Mouse (Mus musculus) spleen, adult 2 months (tissue): ENCODE results near the gene Ssh3. TPM values are rescaled to one million over a fixed set of nuclear protein-coding genes. Genes with fewer than 3 reads are reported as not detected.
A peak's percentile ranks its signal among the peaks of the same experiment; 100 is the strongest.

Experiments
- DNase-seq, 2 experiments: peaks; one replicate each; pipeline versions ENCODE4 v3.0.0 to v3.0.0-alpha.2; 2012 to 2021; ENCODE audit warnings: low spot score in 2 of 2, low read depth in 1 of 2
- H3K27ac ChIP-seq: fragments of 200-500 bp; 2 replicates; pipeline ENCODE4 v1.5.1; 2012; ENCODE audit warnings: low read length, inconsistent platforms; ENCODE audit not compliant: insufficient read depth
- H3K27me3 ChIP-seq: fragments of 200-500 bp; 2 replicates; pipeline ENCODE4 v1.6.1; 2012; ENCODE audit warnings: mild to moderate bottlenecking, moderate library complexity, low read length, inconsistent platforms; ENCODE audit not compliant: control insufficient read depth, insufficient read depth
- H3K36me3 ChIP-seq: fragments of 200-500 bp; 2 replicates; pipeline ENCODE4 v1.6.1; 2012; ENCODE audit warnings: mild to moderate bottlenecking, low read length, inconsistent platforms; ENCODE audit not compliant: control insufficient read depth, insufficient read depth
- H3K4me1 ChIP-seq: fragments of 200-500 bp; 2 replicates; pipeline ENCODE4 v1.6.1; 2011; ENCODE audit warnings: inconsistent platforms; ENCODE audit not compliant: control insufficient read depth, insufficient read depth, insufficient read length
- H3K4me3 ChIP-seq: fragments of 200-500 bp; 2 replicates; pipeline ENCODE4 v1.5.1; 2011; ENCODE audit warnings: mild to moderate bottlenecking, inconsistent platforms; ENCODE audit not compliant: insufficient read depth, insufficient read length; ENCODE audit errors: extremely low read depth
- CTCF ChIP-seq: fragments of 200-500 bp; IDR thresholded peaks from 2 replicates; pipeline ENCODE4 v1.5.1; 2011; ENCODE audit warnings: mild to moderate bottlenecking, inconsistent platforms; ENCODE audit not compliant: insufficient read depth, insufficient read length, insufficient replicate concordance; ENCODE audit errors: extremely low read depth
- POLR2A ChIP-seq: fragments of 200-500 bp; IDR thresholded peaks from 2 replicates; pipeline ENCODE4 v1.6.1; 2011; ENCODE audit warnings: low read depth, low read length, inconsistent platforms
- WGBS: fragments of 180-500 bp; shearing (Covaris S2); methylation state at CpG from one replicate; pipeline ENCODE4 v1.1.7; 2018; 5-methylcytosine and 5-hydroxymethylcytosine counted together
- polyA plus RNA-seq: library from polyadenylated mRNA; depleted of rRNA; stranded (reverse); fragments of >200 nt; gene quantifications from 2 replicates; pipeline ENCODE4 v1.2.3, GENCODE M21; 2012

Ssh3 gene
- polyA plus RNA-seq, 1 experiment: 43.3 TPM

- 1% methylated on average over 47 of the region's 50 CpGs for WGBS
- peak; percentile 86 to 91 for DNase-seq
- H3K27ac ChIP-seq: peak within 1 kb of the TSS; percentile 23
- no peaks in the 10 kb centered on the region for H3K27me3 ChIP-seq
- peaks cover 21% of the 10 kb centered on the region for H3K4me1 ChIP-seq
- peaks cover 28% of the 10 kb centered on the region for H3K36me3 ChIP-seq
- TF ChIP-seq POLR2A (no peak), CTCF (peak; percentile 92)
- H3K4me3 ChIP-seq: peak within 1 kb of the TSS; percentile 73
These were observed 14.0 kb upstream of the Ssh3 start, which contains the start of gene Ankrd13d for GRCm38 (mm10) chr19:4282898-4283553. TSS of gene Ankrd13d (minus strand) at chr19:4283137.

GRCm38 (mm10) chr19:4280425-4280824 is 11.4 kb upstream of the Ssh3 start:
- H3K4me1 ChIP-seq: peaks cover 15% of the 10 kb centered on the region
- TF ChIP-seq CTCF: no peak
- TF ChIP-seq POLR2A: no peak
- no peak overlapping the region for H3K4me3 ChIP-seq
- over 99% methylated on average over 9 of the region's 9 CpGs for WGBS
- H3K27ac ChIP-seq: no peak overlapping the region
- H3K36me3 ChIP-seq: peaks cover 3% of the 10 kb centered on the region; the same call in 1 of the 2 replicates
- H3K27me3 ChIP-seq: no peaks in the 10 kb centered on the region
- peak in 1 of 2 experiments; percentile 3 for DNase-seq

- DNase-seq: peak in 1 of 2 experiments; percentile 2
- Histone ChIP-seq H3K27ac (no peak overlapping the region), H3K4me3 (no peak overlapping the region), H3K27me3 (no peaks in the 10 kb centered on the region), H3K4me1 (peaks cover 14% of the 10 kb centered on the region), H3K36me3 (peaks cover 1% of the 10 kb centered on the region; the same call in 1 of the 2 replicates)
- WGBS: 93% methylated on average over 1 of the region's 1 CpGs
- TF ChIP-seq POLR2A (no peak), CTCF (no peak)
These were observed 10.5 kb upstream of the Ssh3 start for GRCm38 (mm10) chr19:4279487-4279886.

GRCm38 (mm10) chr19:4270972-4271371 is 2.0 kb upstream of the Ssh3 start:
- DNase-seq: no peak
- H3K27me3 ChIP-seq: no peaks in the 10 kb centered on the region
- 92% methylated on average over 11 of the region's 11 CpGs for WGBS

GRCm38 (mm10) chr19:4270187-4270586 is 1.2 kb upstream of the Ssh3 start:
- no peak overlapping the region for H3K4me3 ChIP-seq
- no peaks in the 10 kb centered on the region for H3K36me3 ChIP-seq
- H3K4me1 ChIP-seq: peaks cover 11% of the 10 kb centered on the region; the same call in 1 of the 2 replicates
- H3K27ac ChIP-seq: no peak overlapping the region
- no peaks in the 10 kb centered on the region for H3K27me3 ChIP-seq
- no peak for TF ChIP-seq CTCF
- no peak for TF ChIP-seq POLR2A
- DNase-seq: no peak
- WGBS: 90% methylated on average over 6 of the region's 6 CpGs

More at GRCm38 (mm10) chr19:4270972-4271371, 2.0 kb upstream of the Ssh3 start:
- Histone ChIP-seq H3K27ac (no peak overlapping the region), H3K36me3 (no peaks in the 10 kb centered on the region), H3K4me1 (peaks cover 11% of the 10 kb centered on the region; the same call in 1 of the 2 replicates), H3K4me3 (no peak overlapping the region)
- TF ChIP-seq POLR2A (no peak), CTCF (no peak)

- peak; percentile 15; the same call in 1 of the 2 replicates for TF ChIP-seq CTCF
- no peak for TF ChIP-seq POLR2A
- Histone ChIP-seq H3K4me1 (peaks cover 16% of the 10 kb centered on the region; the same call in 1 of the 2 replicates), H3K27me3 (no peaks in the 10 kb centered on the region), H3K36me3 (no peaks in the 10 kb centered on the region), H3K4me3 (no peak overlapping the region), H3K27ac (no peak overlapping the region)
- 73% methylated on average over 4 of the region's 4 CpGs for WGBS
- no peak for DNase-seq
These were observed 3.0 kb downstream of the Ssh3 start for GRCm38 (mm10) chr19:4265956-4266355.
